Mouse (Mus musculus) Patski (cell line): ENCODE measurements around the gene Vps50. TPM values are rescaled to one million over a fixed set of nuclear protein-coding genes. Genes with fewer than 3 reads are reported as not detected.
A peak's percentile ranks its signal among the peaks of the same experiment; 100 is the strongest.
"Not testable (repeated sequence)": the region's sequence is repeated elsewhere in the genome, so short reads cannot be mapped to it uniquely, and the experiment has no call there.

Experiments
- ATAC-seq: fragments of 100-300 bp; one replicate; pipeline ENCODE4 v1.8.0; 2021
- CTCF ChIA-PET: fragments of 350-600 bp; sonication (Branson Sonifier 250); formaldehyde crosslinking; loops from one replicate; lab custom pipeline; 2022; ENCODE audit warnings: inconsistent platforms; lab: Charles Lee
- POLR2A ChIA-PET: fragments of 350-600 bp; sonication (Branson Sonifier 250); formaldehyde crosslinking; loops from one replicate; lab custom pipeline; 2022; ENCODE audit warnings: antibody characterized with exemption, inconsistent platforms; lab: Charles Lee
- DNase-seq: peaks from one replicate; pipeline ENCODE4 v3.0.0-alpha.2; 2011; ENCODE audit warnings: low read depth, low spot score
- H3K27me3 ChIP-seq: fragments of 371-371 bp; one replicate; pipeline ENCODE4 v1.5.1; 2021
- CTCF ChIP-seq: fragments of 100-300 bp; IDR thresholded peaks from one replicate; pipeline ENCODE4 v1.5.1; 2021
- in situ Hi-C: fragments of 300-500 bp; cut with MboI; formaldehyde crosslinking; loops from 3 replicates; pipeline ENCODE4 v1.11.1; 2018; ENCODE audit warnings: low pct_unique_long_range_greater_than_20kb, mixed read lengths
- polyA plus RNA-seq: library from polyadenylated mRNA; unstranded; gene quantifications from one replicate; pipeline ENCODE4 v1.2.3, GENCODE M21; 2021

Gene Vps50
- polyA plus RNA-seq, 1 experiment from 2014 or later, result 28.6 TPM

- TF ChIP-seq CTCF, result no peak
- in situ Hi-C loops, result no loop called here
- ATAC-seq (no peak), DNase-seq (no peak)
- H3K27me3 ChIP-seq, result no peaks in the 10 kb centered on the region
- ChIA-PET CTCF (interaction anchor here (1.1 to 1.5 kb wide), 2 partner anchors 13 to 31 kb away, joined by 3 to 9 read pairs; no protein-coding TSS in a partner anchor), POLR2A (interaction anchor here (1.4 kb wide), 1 partner anchor 9 kb away, joined by 4 read pairs; no protein-coding TSS in a partner anchor)
These were observed 64.1 kb downstream of the Vps50 start for GRCm38 (mm10) chr6:3562301-3562700.

- in situ Hi-C loops, POLR2A ChIA-PET, H3K27me3 ChIP-seq, DNase-seq, CTCF ChIA-PET, ATAC-seq: not testable (repeated sequence)
These were observed 65.9 kb downstream of the Vps50 start for GRCm38 (mm10) chr6:3564118-3564517.

GRCm38 (mm10) chr6:3565005-3565404 is 66.8 kb downstream of the Vps50 start:
- in situ Hi-C loops, result no loop called here
- DNase-seq, result no peak
- no peaks in the 10 kb centered on the region for H3K27me3 ChIP-seq
- TF ChIP-seq CTCF, result no peak
- no peak for ATAC-seq
- CTCF ChIA-PET, result no interaction called here
- POLR2A ChIA-PET, result no interaction called here

- in situ Hi-C loops, result no loop called here
- POLR2A ChIA-PET, result no interaction called here
These were observed 67.5 kb downstream of the Vps50 start for GRCm38 (mm10) chr6:3565667-3566066.

DNA sequence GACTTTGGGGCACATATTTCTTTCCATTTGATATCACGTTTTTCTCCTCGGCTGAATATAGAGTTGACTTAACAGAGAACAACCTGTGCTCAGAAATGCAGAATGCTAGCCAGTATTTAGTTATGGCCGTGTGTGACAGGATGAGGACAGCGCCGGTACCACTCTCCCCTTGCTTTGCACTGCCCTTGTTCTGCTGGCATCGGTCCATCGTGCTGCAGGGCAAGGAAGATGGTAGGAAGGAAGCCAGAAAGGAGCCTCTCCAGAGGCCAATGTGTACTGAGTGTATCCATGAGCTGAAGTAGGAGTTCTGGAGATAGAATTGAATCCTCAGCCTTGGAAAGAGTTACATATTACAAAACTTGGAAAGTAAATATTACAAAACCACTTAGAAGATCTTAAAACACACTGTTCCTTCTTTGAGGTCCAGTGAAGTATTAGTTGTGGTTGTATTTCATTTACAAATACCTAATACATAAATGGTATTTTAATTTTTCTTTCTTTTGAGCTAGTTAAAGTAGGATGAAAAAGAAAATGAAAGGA is 69.0 kb downstream of the Vps50 start:
- TF ChIP-seq CTCF, result no peak
- in situ Hi-C loops, result no loop called here
- no peak for DNase-seq
- CTCF ChIA-PET, result no interaction called here
- POLR2A ChIA-PET, result no interaction called here
- H3K27me3 ChIP-seq, result no peaks in the 10 kb centered on the region
- ATAC-seq, result no peak

More at GRCm38 (mm10) chr6:3565667-3566066, 67.5 kb downstream of the Vps50 start:
- H3K27me3 ChIP-seq, result no peaks in the 10 kb centered on the region
- no peak for TF ChIP-seq CTCF
- ATAC-seq (no peak), DNase-seq (no peak)
- CTCF ChIA-PET, result no interaction called here

DNA sequence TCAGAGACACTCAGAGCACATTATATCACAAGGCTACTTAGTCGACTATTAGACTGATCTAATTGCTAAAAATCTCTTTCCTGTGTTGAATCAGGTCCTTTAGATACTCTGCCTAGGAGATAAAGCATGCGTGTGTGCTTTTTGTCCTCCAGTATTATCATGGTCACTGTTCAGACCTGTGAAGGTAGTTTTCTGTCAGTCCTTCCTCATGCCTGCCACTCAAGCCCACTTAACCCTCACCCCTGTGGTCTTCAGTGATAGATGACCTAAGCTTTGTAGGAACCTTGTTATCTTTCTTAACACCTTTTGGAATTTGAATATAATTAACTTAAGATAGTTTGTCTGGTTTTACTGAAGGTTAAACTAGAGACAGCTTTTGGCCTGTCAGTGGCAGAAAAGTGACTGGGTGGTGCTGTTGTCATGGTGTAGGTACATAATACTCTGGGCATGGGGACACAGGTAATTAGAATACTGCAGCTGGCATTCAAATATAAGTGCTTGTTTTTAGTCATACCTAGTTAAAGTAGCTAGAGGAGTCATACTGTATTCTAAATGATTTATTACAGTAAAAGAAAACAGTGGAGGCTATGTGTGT is 74.1 kb downstream of the Vps50 start:
- CTCF ChIA-PET, result interaction anchor here (1.7 kb wide), 1 partner anchor 20 kb away, joined by 3 read pairs; no protein-coding TSS in a partner anchor
- POLR2A ChIA-PET, result no interaction called here
- no peak for TF ChIP-seq CTCF
- in situ Hi-C loops, result no loop called here
- no peaks in the 10 kb centered on the region for H3K27me3 ChIP-seq
- ATAC-seq, result no peak
- no peak for DNase-seq

DNA sequence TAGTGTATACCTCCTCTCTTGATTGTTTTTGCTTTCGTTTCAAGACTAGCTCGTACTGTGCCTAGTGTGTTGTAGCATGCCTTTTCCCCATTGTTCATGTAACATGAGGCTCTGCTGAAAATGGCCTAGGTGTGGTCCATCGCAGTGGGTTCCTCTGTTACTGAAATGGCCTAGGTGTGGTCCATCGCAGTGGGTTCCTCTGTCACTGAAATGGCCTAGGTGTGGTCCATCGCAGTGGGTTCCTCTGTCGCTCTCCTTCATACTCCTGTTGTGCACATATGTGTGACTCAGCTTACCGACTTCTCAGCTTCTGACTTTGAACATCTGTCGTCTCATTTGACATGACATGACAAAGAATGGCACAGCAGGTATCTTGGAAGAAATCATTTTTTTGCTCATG is 75.6 kb downstream of the Vps50 start:
- no peaks in the 10 kb centered on the region for H3K27me3 ChIP-seq
- POLR2A ChIA-PET, result no interaction called here
- TF ChIP-seq CTCF, result no peak
- CTCF ChIA-PET, result interaction anchor here (1.0 to 2.7 kb wide), 3 partner anchors 12 to 36 kb away, joined by 3 to 9 read pairs (median 6); no protein-coding TSS in a partner anchor
- DNase-seq (no peak), ATAC-seq (no peak)
- in situ Hi-C loops, result no loop called here

DNA sequence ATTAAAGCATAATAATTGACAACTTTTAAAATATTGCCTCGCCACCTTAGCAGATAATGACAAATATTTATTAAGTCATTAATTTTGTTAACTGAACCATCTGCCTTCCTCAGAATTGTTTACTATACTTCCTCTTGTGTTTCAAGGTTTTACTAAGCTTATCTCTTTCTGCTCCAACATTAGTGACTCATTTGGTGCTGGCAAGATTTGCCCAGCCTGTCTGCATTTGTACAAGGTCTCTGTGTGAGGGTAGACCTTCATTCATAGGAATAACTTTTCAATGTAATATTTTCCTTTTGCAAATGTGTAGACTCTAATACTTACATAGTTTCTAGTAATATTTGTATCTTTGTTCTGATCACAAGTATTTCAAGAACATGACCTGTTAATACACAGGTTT is 87.2 kb downstream of the Vps50 start:
- H3K27me3 ChIP-seq, result no peaks in the 10 kb centered on the region
- in situ Hi-C loops, result no loop called here
- CTCF ChIA-PET, result interaction anchor here (1.7 kb wide), 2 partner anchors 10 to 25 kb away, joined by 4 to 5 read pairs; no protein-coding TSS in a partner anchor

GRCm38 (mm10) chr6:3590289-3590904 is 92.2 kb downstream of the Vps50 start:
- DNase-seq (no peak), ATAC-seq (no peak)
- ChIA-PET CTCF (interaction anchor here (1.7 kb wide), 1 partner anchor 16 kb away, joined by 6 read pairs; no protein-coding TSS in a partner anchor), POLR2A (no interaction called here)
- TF ChIP-seq CTCF, result no peak
- in situ Hi-C loops, result no loop called here
- no peaks in the 10 kb centered on the region for H3K27me3 ChIP-seq

More for the DNA sequence above, 87.2 kb downstream of the Vps50 start:
- TF ChIP-seq CTCF, result no peak
- DNase-seq (no peak), ATAC-seq (no peak)
- POLR2A ChIA-PET, result no interaction called here

- CTCF ChIA-PET, result interaction anchor here (1.7 kb wide), 1 partner anchor 9 kb away, joined by 4 read pairs; no protein-coding TSS in a partner anchor
- no peak for TF ChIP-seq CTCF
- POLR2A ChIA-PET, result no interaction called here
- ATAC-seq, result peak; percentile 35
- in situ Hi-C loops, result no loop called here
- DNase-seq, result no peak
- H3K27me3 ChIP-seq, result no peaks in the 10 kb centered on the region
These were observed 96.1 kb downstream of the Vps50 start for GRCm38 (mm10) chr6:3594246-3594645.

GRCm38 (mm10) chr6:3612827-3613226 is 114.6 kb downstream of the Vps50 start:
- TF ChIP-seq CTCF, result no peak
- in situ Hi-C loops, result no loop called here
- no peak for DNase-seq
- ChIA-PET POLR2A (no interaction called here), CTCF (no interaction called here)
- ATAC-seq, result no peak
- H3K27me3 ChIP-seq, result no peaks in the 10 kb centered on the region
